Mouse (Mus musculus): Measurements from ENCODE around the gene Prap1. TPM values are rescaled to one million over a fixed set of nuclear protein-coding genes. Genes with fewer than 3 reads are reported as not detected.

Prap1 gene
- polyA plus RNA-seq, 1 experiment, result not detected

DNA sequence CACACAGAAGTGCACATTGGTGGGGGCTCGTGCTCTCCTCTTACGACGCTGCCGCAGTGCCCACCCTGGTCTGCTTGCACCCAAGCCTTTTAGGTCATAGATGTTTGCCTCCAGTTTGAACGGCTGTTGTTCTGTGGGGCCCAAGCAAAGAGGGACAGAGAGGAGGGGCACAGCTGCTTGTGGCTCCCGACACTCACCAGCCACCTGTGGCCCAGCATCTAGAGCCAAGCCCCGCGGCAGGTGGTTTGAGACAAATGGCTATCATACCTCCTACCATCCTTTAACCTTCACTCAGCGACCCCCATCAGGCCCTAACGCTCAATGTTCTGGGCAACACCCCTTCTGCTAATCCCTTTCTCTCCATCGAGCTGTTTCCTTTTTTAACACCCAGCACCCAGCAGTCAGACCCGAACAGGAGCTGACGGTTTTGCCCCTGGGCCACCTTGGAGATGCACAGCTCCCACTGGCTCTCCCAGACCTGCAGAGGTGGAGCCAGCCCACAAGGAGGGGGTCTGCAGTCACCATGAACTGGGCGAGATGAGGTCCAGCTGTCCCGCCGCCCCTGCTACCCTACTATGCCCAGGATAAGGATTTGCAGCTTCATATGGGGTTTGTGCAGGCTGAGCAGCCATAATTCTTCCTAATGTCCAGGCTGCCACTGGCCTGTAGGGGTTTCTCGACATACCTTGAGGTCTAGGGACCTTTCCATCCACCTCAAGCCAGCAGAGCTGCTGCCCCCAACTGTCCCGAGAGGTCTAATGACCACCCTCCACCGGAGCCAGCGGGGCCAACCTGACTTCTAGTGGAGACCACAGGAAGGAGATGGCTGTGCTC, 11.6 kb upstream of the Prap1 start:
- no peaks in the 10 kb centered on the region for H3K4me1 ChIP-seq (ENCODE audit: control insufficient read depth, insufficient read depth, low read length)
- no peak overlapping the region for H3K4me3 ChIP-seq (ENCODE audit: insufficient read depth, low read length)

GRCm38 (mm10) chr7:140082242-140082678, 10.9 kb upstream of the Prap1 start, which contains the start of gene Caly:
Gene Caly, minus strand, starts transcription at chr7:140082548.
- H3K4me1 ChIP-seq (ENCODE audit: control insufficient read depth, insufficient read depth, low read length), result no peaks in the 10 kb centered on the region
- H3K27ac ChIP-seq (ENCODE audit: insufficient read depth, low read length), result no peak within 1 kb of the TSS
- TF ChIP-seq CTCF (IDR thresholded peaks at IDR 0.05; ENCODE audit: borderline replicate concordance, insufficient read depth, low read length) (peak; percentile 34; the same call in 1 of the 2 replicates), POLR2A (IDR thresholded peaks at IDR 0.05; ENCODE audit: low read depth, low read length) (no peak)
- H3K4me3 ChIP-seq (ENCODE audit: insufficient read depth, low read length), result no peak within 1 kb of the TSS

More for the DNA sequence above, 11.6 kb upstream of the Prap1 start:
- no peak overlapping the region for H3K27ac ChIP-seq (ENCODE audit: insufficient read depth, low read length)
- TF ChIP-seq CTCF (IDR thresholded peaks at IDR 0.05; ENCODE audit: borderline replicate concordance, insufficient read depth, low read length) (no peak), POLR2A (IDR thresholded peaks at IDR 0.05; ENCODE audit: low read depth, low read length) (no peak)

DNA sequence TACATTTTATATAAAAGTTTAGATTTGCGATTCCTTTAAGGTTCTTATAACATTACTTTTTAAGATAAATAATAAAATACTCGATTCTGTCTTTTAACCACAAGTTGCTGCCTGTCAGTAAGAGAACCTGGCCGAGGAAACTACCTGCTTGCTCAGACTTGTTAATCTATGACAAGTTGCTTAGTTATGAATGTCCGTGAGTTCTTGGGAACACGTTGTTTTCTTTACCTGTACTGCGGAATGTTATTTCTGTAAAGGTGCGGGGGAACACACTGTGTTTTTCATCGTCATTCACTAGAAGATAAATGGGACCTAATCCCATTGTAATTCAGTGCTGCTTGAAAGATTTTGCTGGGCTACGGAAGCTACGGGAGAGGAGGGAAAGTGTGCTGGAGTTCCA, 2.6 kb upstream of the Prap1 start:
- Histone ChIP-seq H3K4me3 (ENCODE audit: insufficient read depth, low read length) (no peak overlapping the region), H3K27ac (ENCODE audit: insufficient read depth, low read length) (no peak overlapping the region), H3K4me1 (ENCODE audit: control insufficient read depth, insufficient read depth, low read length) (no peaks in the 10 kb centered on the region)
- TF ChIP-seq POLR2A (IDR thresholded peaks at IDR 0.05; ENCODE audit: low read depth, low read length), result no peak
- no peak for TF ChIP-seq CTCF (IDR thresholded peaks at IDR 0.05; ENCODE audit: borderline replicate concordance, insufficient read depth, low read length)

- Histone ChIP-seq H3K4me1 (ENCODE audit: control insufficient read depth, insufficient read depth, low read length) (no peaks in the 10 kb centered on the region), H3K4me3 (ENCODE audit: insufficient read depth, low read length) (no peak overlapping the region), H3K27ac (ENCODE audit: insufficient read depth, low read length) (no peak overlapping the region)
- no peak for TF ChIP-seq CTCF (IDR thresholded peaks at IDR 0.05; ENCODE audit: borderline replicate concordance, insufficient read depth, low read length)
- no peak for TF ChIP-seq POLR2A (IDR thresholded peaks at IDR 0.05; ENCODE audit: low read depth, low read length)
Observed at GRCm38 (mm10) chr7:140094954-140095353, 1.8 kb downstream of the Prap1 start.

GRCm38 (mm10) chr7:140095556-140095955, 2.4 kb downstream of the Prap1 start:
- Histone ChIP-seq H3K4me1 (ENCODE audit: control insufficient read depth, insufficient read depth, low read length) (no peaks in the 10 kb centered on the region), H3K27ac (ENCODE audit: insufficient read depth, low read length) (no peak overlapping the region), H3K4me3 (ENCODE audit: insufficient read depth, low read length) (no peak overlapping the region)
- TF ChIP-seq CTCF (IDR thresholded peaks at IDR 0.05; ENCODE audit: borderline replicate concordance, insufficient read depth, low read length) (no peak), POLR2A (IDR thresholded peaks at IDR 0.05; ENCODE audit: low read depth, low read length) (no peak)

DNA sequence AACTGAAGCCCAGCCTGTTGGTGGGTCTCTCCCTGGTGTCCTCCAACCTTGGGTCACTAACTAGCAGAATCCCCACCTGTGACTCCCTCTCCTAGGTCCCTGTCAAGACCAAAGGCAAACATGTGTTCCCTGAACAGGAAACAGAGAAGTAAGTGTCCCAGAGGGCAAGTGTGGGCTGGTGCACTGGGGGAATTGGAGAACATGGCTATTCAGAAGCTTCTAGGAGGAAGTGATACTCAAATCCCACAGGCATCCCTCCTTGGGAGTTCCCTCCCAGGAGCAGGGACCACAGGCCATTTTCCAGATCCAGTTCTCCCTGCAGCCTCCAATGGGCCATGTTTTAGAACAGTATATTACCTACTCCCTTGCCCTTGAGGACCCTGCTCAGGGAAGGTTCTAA, 2.9 kb downstream of the Prap1 start:
- TF ChIP-seq POLR2A (IDR thresholded peaks at IDR 0.05; ENCODE audit: low read depth, low read length) (no peak), CTCF (IDR thresholded peaks at IDR 0.05; ENCODE audit: borderline replicate concordance, insufficient read depth, low read length) (no peak)
- H3K27ac ChIP-seq (ENCODE audit: insufficient read depth, low read length), result no peak overlapping the region
- H3K4me3 ChIP-seq (ENCODE audit: insufficient read depth, low read length), result no peak overlapping the region
- no peaks in the 10 kb centered on the region for H3K4me1 ChIP-seq (ENCODE audit: control insufficient read depth, insufficient read depth, low read length)

GRCm38 (mm10) chr7:140098466-140098865, 5.3 kb downstream of the Prap1 start:
- Histone ChIP-seq H3K4me3 (ENCODE audit: insufficient read depth, low read length) (no peak overlapping the region), H3K27ac (ENCODE audit: insufficient read depth, low read length) (no peak overlapping the region), H3K4me1 (ENCODE audit: control insufficient read depth, insufficient read depth, low read length) (no peaks in the 10 kb centered on the region)
- TF ChIP-seq CTCF (IDR thresholded peaks at IDR 0.05; ENCODE audit: borderline replicate concordance, insufficient read depth, low read length) (no peak), POLR2A (IDR thresholded peaks at IDR 0.05; ENCODE audit: low read depth, low read length) (no peak)

DNA sequence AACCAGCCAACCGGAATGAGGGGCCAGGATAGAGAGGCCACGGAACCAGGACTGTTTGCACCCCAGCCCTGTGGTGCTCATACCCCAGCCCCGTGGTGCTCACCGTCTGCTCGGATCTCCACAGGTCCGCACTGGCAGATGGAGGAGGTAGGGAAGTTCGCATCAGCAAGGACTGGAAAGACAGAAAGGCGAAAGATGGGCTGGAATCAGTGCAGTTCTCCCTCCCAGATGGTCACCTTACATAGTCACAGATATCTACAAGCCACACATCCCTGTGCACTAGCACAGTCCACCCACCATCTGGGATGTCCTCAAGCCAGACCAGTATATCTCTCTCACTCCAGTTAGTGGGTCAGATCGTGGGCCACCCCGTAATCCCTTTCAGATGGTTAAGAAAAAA, 8.3 kb downstream of the Prap1 start:
- Histone ChIP-seq H3K4me1 (ENCODE audit: control insufficient read depth, insufficient read depth, low read length) (no peaks in the 10 kb centered on the region), H3K27ac (ENCODE audit: insufficient read depth, low read length) (no peak overlapping the region), H3K4me3 (ENCODE audit: insufficient read depth, low read length) (no peak overlapping the region)
- no peak for TF ChIP-seq POLR2A (IDR thresholded peaks at IDR 0.05; ENCODE audit: low read depth, low read length)
- TF ChIP-seq CTCF (IDR thresholded peaks at IDR 0.05; ENCODE audit: borderline replicate concordance, insufficient read depth, low read length), result no peak

DNA sequence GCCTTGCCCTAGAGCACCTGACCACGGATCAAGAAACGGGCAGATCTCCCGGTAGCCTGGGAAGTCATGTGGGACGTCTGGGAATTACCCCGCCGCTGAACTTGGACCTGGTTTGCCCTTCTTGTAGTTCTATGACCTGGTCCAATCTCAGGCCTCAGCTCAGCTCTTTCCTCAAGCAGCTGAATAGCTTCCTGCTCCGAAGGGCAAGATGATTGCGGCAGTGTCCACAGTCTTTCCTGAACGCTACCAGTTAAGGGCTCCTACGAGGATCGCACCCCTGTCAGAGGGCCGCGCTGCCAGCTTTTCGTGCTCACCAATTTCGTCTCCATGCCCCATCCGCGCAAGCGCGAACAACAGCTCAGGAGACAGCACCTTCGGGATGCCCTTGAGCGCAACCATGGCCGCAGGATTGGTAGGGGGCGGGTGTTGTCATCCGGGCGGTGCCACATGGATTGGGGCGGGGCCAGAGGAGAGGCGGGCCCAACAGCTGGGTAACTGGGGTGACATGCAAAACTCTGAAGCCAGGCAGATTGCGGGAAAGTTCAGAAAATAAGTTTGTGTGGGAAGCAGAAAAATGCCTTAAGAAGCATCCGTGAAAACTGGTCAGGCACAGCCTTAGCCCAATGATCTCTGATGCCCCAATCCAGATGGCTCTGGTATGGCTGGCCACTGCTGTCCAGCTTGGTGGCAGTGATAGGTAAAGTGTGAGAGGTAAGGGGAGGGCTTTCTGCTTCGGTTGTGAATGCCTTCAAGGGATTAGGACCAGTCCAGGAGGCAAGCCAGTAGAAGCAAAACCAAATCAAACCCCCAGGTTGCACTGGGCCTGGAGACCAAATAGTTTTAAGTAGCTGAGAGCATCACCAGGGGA, 9.0 kb downstream of the Prap1 start, which contains the start of gene Fuom:
Gene Fuom, minus strand, starts transcription at position 449 of the 868 bp plus-strand sequence.
- TF ChIP-seq POLR2A (IDR thresholded peaks at IDR 0.05; ENCODE audit: low read depth, low read length) (peak; percentile 65), CTCF (IDR thresholded peaks at IDR 0.05; ENCODE audit: borderline replicate concordance, insufficient read depth, low read length) (no peak)
- Histone ChIP-seq H3K27ac (ENCODE audit: insufficient read depth, low read length) (no peak within 1 kb of the TSS), H3K4me1 (ENCODE audit: control insufficient read depth, insufficient read depth, low read length) (no peaks in the 10 kb centered on the region), H3K4me3 (ENCODE audit: insufficient read depth, low read length) (peak within 1 kb of the TSS; percentile 38)
